Mouse (Mus musculus) left cerebral cortex, postnatal 36 days (tissue): ENCODE measurements around the gene Dus3l. TPM values are rescaled to one million over a fixed set of nuclear protein-coding genes. Genes with fewer than 3 reads are reported as not detected.
A peak's percentile ranks its signal among the peaks of the same experiment; 100 is the strongest.

Experiments
- DNase-seq, 2 experiments: peaks; one replicate each; pipeline ENCODE4 v3.0.0; 2021 to 2022; ENCODE audit warnings: low spot score in 2 of 2, mixed read lengths in 1 of 2
- intact Hi-C: fragments of 180-260 bp; cut with DNase I; formaldehyde crosslinking; loops from one replicate; pipeline ENCODE4 v1.15.1; 2025
- total RNA-seq, 2 experiments: library from RNA; stranded (reverse); gene quantifications; 2 replicates each; pipeline ENCODE4 v1.2.3; 2021

Dus3l gene
- total RNA-seq, 2 experiments from 2014 or later, result 57.6 to 75.6 TPM

GRCm38 (mm10) chr17:56777568-56777967, 13.0 kb downstream of the Dus3l start:
- intact Hi-C loops, result no loop called here
- no peak for DNase-seq

GRCm38 (mm10) chr17:56778779-56779362, 14.3 kb downstream of the Dus3l start:
- no peak for DNase-seq
- intact Hi-C loops, result no loop called here

GRCm38 (mm10) chr17:56780291-56780978, 15.9 kb downstream of the Dus3l start:
- intact Hi-C loops, result no loop called here
- no peak for DNase-seq

GRCm38 (mm10) chr17:56788886-56789285, 24.3 kb downstream of the Dus3l start:
- no peak for DNase-seq
- intact Hi-C loops, result no loop called here

GRCm38 (mm10) chr17:56789286-56789685, 24.7 kb downstream of the Dus3l start:
- intact Hi-C loops, result no loop called here
- no peak for DNase-seq

GRCm38 (mm10) chr17:56792588-56792987, 28.0 kb downstream of the Dus3l start:
- intact Hi-C loops, result no loop called here
- DNase-seq, result no peak

GRCm38 (mm10) chr17:56793614-56794319, 29.2 kb downstream of the Dus3l start:
- intact Hi-C loops, result no loop called here
- no peak for DNase-seq

- intact Hi-C loops, result no loop called here
- DNase-seq, result no peak
These were observed 34.7 kb downstream of the Dus3l start for GRCm38 (mm10) chr17:56799276-56799675.

- intact Hi-C loops, result loop anchor here (10.0 kb wide), 2 partner anchors 183 to 533 kb away; partner anchors contain the start of gene Acer1
These were observed 37.5 kb downstream of the Dus3l start for GRCm38 (mm10) chr17:56802065-56802464.

GRCm38 (mm10) chr17:56804952-56805351, 40.4 kb downstream of the Dus3l start:
- DNase-seq, result no peak
- intact Hi-C loops, result loop anchor here (5.0 to 10.0 kb wide), 3 partner anchors 180 to 530 kb away; partner anchors contain the start of gene Acer1

More at GRCm38 (mm10) chr17:56802065-56802464, 37.5 kb downstream of the Dus3l start:
- no peak for DNase-seq

- intact Hi-C loops, result loop anchor here (5.0 to 10.0 kb wide), 3 partner anchors 179 to 529 kb away; partner anchors contain the start of gene Acer1
- no peak for DNase-seq
These were observed 41.2 kb downstream of the Dus3l start for GRCm38 (mm10) chr17:56805784-56806183.

- intact Hi-C loops, result loop anchor here (1.0 to 10.0 kb wide), 4 partner anchors 50 to 526 kb away; partner anchors contain the start of gene Acer1
These were observed 44.0 kb downstream of the Dus3l start for GRCm38 (mm10) chr17:56808518-56808917.

GRCm38 (mm10) chr17:56810245-56810644, 45.7 kb downstream of the Dus3l start:
- intact Hi-C loops, result no loop called here
- DNase-seq, result peak; percentile 38 to 67

More at GRCm38 (mm10) chr17:56808518-56808917, 44.0 kb downstream of the Dus3l start:
- peak; percentile 73 to 78 for DNase-seq

- intact Hi-C loops, result no loop called here
These were observed 49.9 kb downstream of the Dus3l start for GRCm38 (mm10) chr17:56814316-56815056.

GRCm38 (mm10) chr17:56815057-56815345, 50.4 kb downstream of the Dus3l start:
- DNase-seq, result no peak
- intact Hi-C loops, result no loop called here

More at GRCm38 (mm10) chr17:56814316-56815056, 49.9 kb downstream of the Dus3l start:
- DNase-seq, result peak; percentile 68 to 73

GRCm38 (mm10) chr17:56818067-56818636, 53.6 kb downstream of the Dus3l start:
- intact Hi-C loops, result no loop called here
- DNase-seq, result no peak

GRCm38 (mm10) chr17:56819032-56819545, 54.5 kb downstream of the Dus3l start:
- intact Hi-C loops, result no loop called here
- no peak for DNase-seq
